Mouse (Mus musculus) liver, embryonic 11.5 days (tissue): ENCODE measurements at regions not wholly inside any gene's neighbourhood (a gene's known extent, or its start where the extent isn't known, plus 50 kb on each side); places are given as distances from the start of the nearest gene placed in this dataset.

Source experiments
- ATAC-seq: fragments of 200-750 bp; cut with Nextera tagmentation; replicated peaks from 2 replicates; pipeline ENCODE4 v1.8.0; 2017; ENCODE audit warnings: moderate number of reproducible peaks, mild to moderate bottlenecking, moderate TSS enrichment, moderate library complexity; ENCODE audit not compliant: low FRiP score
- DNase-seq: peaks from one replicate; pipeline ENCODE4 v3.0.0-alpha.2; 2017; ENCODE audit warnings: low spot score
- H3K27ac ChIP-seq: fragments of 300-500 bp; sonication (generic); 2 replicates; pipeline ENCODE4 v1.5.1; 2014; ENCODE audit warnings: mild to moderate bottlenecking, low read depth, low read length, control low read depth
- H3K27me3 ChIP-seq: fragments of 300-500 bp; sonication (generic); replicated peaks from 2 replicates; pipeline ENCODE4 v1.6.1; 2014; ENCODE audit warnings: low read length, mixed read lengths; ENCODE audit not compliant: control insufficient read depth, insufficient read depth
- H3K36me3 ChIP-seq: fragments of 300-500 bp; sonication (generic); 2 replicates; pipeline ENCODE4 v1.6.1; 2014; ENCODE audit warnings: mild to moderate bottlenecking, low read length, moderate library complexity, mixed read lengths; ENCODE audit not compliant: control insufficient read depth, insufficient read depth
- H3K4me1 ChIP-seq: fragments of 300-500 bp; sonication (generic); replicated peaks from 2 replicates; pipeline ENCODE4 v1.6.1; 2014; ENCODE audit warnings: low read length, mixed read lengths; ENCODE audit not compliant: control insufficient read depth, insufficient read depth
- H3K4me2 ChIP-seq: fragments of 300-500 bp; sonication (generic); 2 replicates; pipeline ENCODE4 v1.6.1; 2014; ENCODE audit warnings: mild to moderate bottlenecking, control low read depth, moderate library complexity
- H3K4me3 ChIP-seq: fragments of 300-500 bp; sonication (generic); 2 replicates; pipeline ENCODE4 v1.5.1; 2014; ENCODE audit warnings: low read depth, low read length, control low read depth
- H3K9ac ChIP-seq: fragments of 300-500 bp; sonication (generic); 2 replicates; pipeline ENCODE4 v1.6.1; 2014; ENCODE audit warnings: low read depth, low read length, control low read depth
- H3K9me3 ChIP-seq: fragments of 300-500 bp; sonication (generic); 2 replicates; pipeline ENCODE4 v1.6.1; 2016; ENCODE audit warnings: low read length, inconsistent platforms, mixed read lengths; ENCODE audit not compliant: control insufficient read depth
- WGBS: fragments of 180-500 bp; shearing (Covaris S2); extraction: QIAGEN DNeasy Blood & Tissue Kit; methylation state at CpG from one replicate; pipeline ENCODE4 v1.1.7; 2014; 5-methylcytosine and 5-hydroxymethylcytosine counted together

GRCm38 (mm10) chr3:41179037-41179880, 96.4 kb upstream of the Pgrmc2 start:
- Histone ChIP-seq H3K36me3 (no peaks in the 10 kb centered on the region), H3K4me2 (no peak overlapping the region), H3K4me3 (no peak overlapping the region), H3K4me1 (0 out of 2 replicates have a peak, but pooled peaks cover 6% of the 10 kb centered on the region), H3K9me3 (no peaks in the 10 kb centered on the region), H3K9ac (no peak overlapping the region), H3K27me3 (no peaks in the 10 kb centered on the region), H3K27ac (no peak overlapping the region)
- no peak for DNase-seq
- ATAC-seq, result peak; percentile 80
- 59% methylated on average over 4 of the region's 4 CpGs for WGBS

- ATAC-seq (no peak), DNase-seq (no peak)
- 0 out of 2 replicates have a peak, but pooled peaks cover 6% of the 10 kb centered on the region for H3K4me1 ChIP-seq
- no peak overlapping the region for H3K4me3 ChIP-seq
- H3K27me3 ChIP-seq, result no peaks in the 10 kb centered on the region
- no peak overlapping the region for H3K4me2 ChIP-seq
- H3K36me3 ChIP-seq, result no peaks in the 10 kb centered on the region
- H3K27ac ChIP-seq, result no peak overlapping the region
- H3K9ac ChIP-seq, result no peak overlapping the region
- H3K9me3 ChIP-seq, result no peaks in the 10 kb centered on the region
Measured at GRCm38 (mm10) chr3:41177124-41177523, 94.3 kb upstream of the Pgrmc2 start.

DNA sequence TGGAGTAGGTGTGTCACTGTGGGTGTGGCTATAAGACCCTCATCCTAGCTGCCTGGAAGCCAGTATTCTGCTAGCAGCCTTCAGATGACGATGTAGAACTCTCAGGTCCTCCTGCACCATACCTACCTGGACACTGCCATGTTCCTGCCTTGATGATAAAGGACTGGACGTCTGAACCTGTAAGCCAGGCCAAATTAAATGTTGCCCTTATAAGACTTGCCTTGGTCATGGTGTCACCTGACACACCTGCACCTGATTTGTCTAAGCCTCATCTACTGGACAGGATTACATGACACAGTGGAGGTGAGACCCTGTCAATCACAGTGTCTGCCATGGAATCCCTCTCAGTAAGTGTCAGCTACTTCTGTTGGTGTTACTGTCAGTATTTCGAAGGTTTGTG, 92.5 kb upstream of the Pgrmc2 start:
- H3K4me2 ChIP-seq, result no peak overlapping the region
- no peak overlapping the region for H3K27ac ChIP-seq
- H3K4me1 ChIP-seq, result peaks cover 8% of the 10 kb centered on the region; the same call in 1 of the 2 replicates
- H3K27me3 ChIP-seq, result no peaks in the 10 kb centered on the region
- ATAC-seq (no peak), DNase-seq (no peak)
- no peaks in the 10 kb centered on the region for H3K36me3 ChIP-seq
- H3K9me3 ChIP-seq, result no peaks in the 10 kb centered on the region
- no peak overlapping the region for H3K4me3 ChIP-seq
- no peak overlapping the region for H3K9ac ChIP-seq
- WGBS, result 77% methylated on average over 3 of the region's 3 CpGs

GRCm38 (mm10) chr3:41173561-41173960, 90.7 kb upstream of the Pgrmc2 start:
- Histone ChIP-seq H3K4me2 (no peak overlapping the region), H3K4me1 (peaks cover 8% of the 10 kb centered on the region), H3K4me3 (no peak overlapping the region), H3K27ac (no peak overlapping the region), H3K9me3 (no peaks in the 10 kb centered on the region), H3K9ac (no peak overlapping the region), H3K27me3 (no peaks in the 10 kb centered on the region), H3K36me3 (no peaks in the 10 kb centered on the region)
- peak; percentile 24 for DNase-seq
- 59% methylated on average over 6 of the region's 6 CpGs for WGBS
- no peak for ATAC-seq

- Histone ChIP-seq H3K4me2 (no peak overlapping the region), H3K36me3 (no peaks in the 10 kb centered on the region), H3K27me3 (no peaks in the 10 kb centered on the region), H3K4me1 (peaks cover 8% of the 10 kb centered on the region), H3K27ac (no peak overlapping the region), H3K9ac (no peak overlapping the region), H3K4me3 (no peak overlapping the region), H3K9me3 (no peaks in the 10 kb centered on the region)
- WGBS, result 80% methylated on average over 11 of the region's 11 CpGs
- peak; percentile 16 for DNase-seq
- no peak for ATAC-seq
Measured at GRCm38 (mm10) chr3:41172306-41173215, 89.7 kb upstream of the Pgrmc2 start.

GRCm38 (mm10) chr3:41171772-41172171, 88.9 kb upstream of the Pgrmc2 start:
- H3K27ac ChIP-seq, result no peak overlapping the region
- no peak for DNase-seq
- WGBS, result 84% methylated on average over 4 of the region's 4 CpGs
- no peaks in the 10 kb centered on the region for H3K9me3 ChIP-seq
- H3K4me3 ChIP-seq, result no peak overlapping the region
- ATAC-seq, result no peak
- no peak overlapping the region for H3K9ac ChIP-seq
- peaks cover 8% of the 10 kb centered on the region for H3K4me1 ChIP-seq
- H3K4me2 ChIP-seq, result no peak overlapping the region
- H3K36me3 ChIP-seq, result no peaks in the 10 kb centered on the region
- H3K27me3 ChIP-seq, result no peaks in the 10 kb centered on the region

DNA sequence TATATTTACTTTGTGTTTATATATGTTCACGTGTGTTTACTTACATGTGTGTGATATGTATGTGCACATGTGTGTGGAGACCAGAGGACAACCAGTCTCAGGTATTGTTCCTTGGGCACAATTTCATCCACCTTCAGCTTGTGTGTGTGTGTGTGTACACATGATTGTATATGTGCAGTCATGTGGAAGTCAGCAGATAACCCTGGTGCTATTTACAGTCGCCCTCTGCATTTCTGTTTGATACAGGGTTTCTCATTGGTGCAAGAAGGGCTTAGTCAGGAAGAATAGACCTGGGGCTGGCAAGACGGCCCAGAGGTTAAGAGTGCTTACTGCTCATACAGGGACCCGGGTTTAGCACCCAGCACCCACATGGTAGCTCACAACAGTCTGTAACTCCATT, 88.5 kb upstream of the Pgrmc2 start:
- 81% methylated on average over 4 of the region's 4 CpGs for WGBS
- Histone ChIP-seq H3K36me3 (no peaks in the 10 kb centered on the region), H3K4me3 (no peak overlapping the region), H3K9ac (no peak overlapping the region), H3K9me3 (no peaks in the 10 kb centered on the region), H3K4me2 (no peak overlapping the region), H3K27ac (no peak overlapping the region), H3K27me3 (no peaks in the 10 kb centered on the region), H3K4me1 (peaks cover 8% of the 10 kb centered on the region)
- ATAC-seq, result peak; percentile 52
- DNase-seq, result peak; percentile 27

- H3K4me1 ChIP-seq, result peaks cover 8% of the 10 kb centered on the region
- H3K36me3 ChIP-seq, result no peaks in the 10 kb centered on the region
- peak; percentile 22 for DNase-seq
- peak overlapping the region; percentile 86; the same call in 1 of the 2 replicates for H3K27ac ChIP-seq
- no peak overlapping the region for H3K9ac ChIP-seq
- WGBS, result 74% methylated on average over 6 of the region's 6 CpGs
- H3K9me3 ChIP-seq, result no peaks in the 10 kb centered on the region
- no peaks in the 10 kb centered on the region for H3K27me3 ChIP-seq
- H3K4me3 ChIP-seq, result no peak overlapping the region
- no peak overlapping the region for H3K4me2 ChIP-seq
- no peak for ATAC-seq
Measured at GRCm38 (mm10) chr3:41170566-41170965, 87.7 kb upstream of the Pgrmc2 start.
